20 mouse cellular contexts compared by ENCODE assay signal in genomic region chr6:135235742-135236141, GRCm38 (mm10). TPM values are rescaled to one million over a fixed set of nuclear protein-coding genes. Genes with fewer than 3 reads are reported as not detected.
"Had no signal": no experiment of that assay in that cellular context is flagged by ENCODE, and none has a peak within 500 bp of the region (broad histone marks: within the 10 kb centered on the region; RNA-seq: fewer than 3 reads in every experiment).

No protein-coding gene starts in this region.

- H3K27ac ChIP-seq: kidney, postnatal 0 days; layer of hippocampus, adult 2 months; limb, embryonic 10.5 days; limb, embryonic 13.5 days; liver, embryonic 13.5 days; macrophage; midbrain, embryonic 12.5 days; midbrain, embryonic 15.5 days; neural tube, embryonic 12.5 days; neural tube, embryonic 15.5 days; stomach, embryonic 15.5 days had no signal

- H3K4me2 ChIP-seq: limb, embryonic 13.5 days; liver, embryonic 13.5 days; lung, embryonic 14.5 days; midbrain, embryonic 12.5 days; midbrain, embryonic 15.5 days; neural tube, embryonic 12.5 days; neural tube, embryonic 15.5 days; stomach, embryonic 15.5 days had no signal

- H3K9me3 ChIP-seq: limb, embryonic 10.5 days; limb, embryonic 13.5 days; liver, embryonic 13.5 days; midbrain, embryonic 12.5 days; midbrain, embryonic 15.5 days; neural tube, embryonic 12.5 days; neural tube, embryonic 15.5 days; stomach, embryonic 15.5 days had no signal

- H3K4me1 ChIP-seq: midbrain, embryonic 12.5 days; midbrain, embryonic 15.5 days; neural tube, embryonic 12.5 days; neural tube, embryonic 15.5 days; stomach, embryonic 15.5 days had no signal

- H3K27me3 ChIP-seq: limb, embryonic 13.5 days; liver, embryonic 13.5 days; midbrain, embryonic 12.5 days; midbrain, embryonic 15.5 days; neural tube, embryonic 12.5 days; neural tube, embryonic 15.5 days; stomach, embryonic 15.5 days had no signal

- H3K9ac ChIP-seq: limb, embryonic 13.5 days; liver, embryonic 13.5 days; lung, embryonic 14.5 days; midbrain, embryonic 12.5 days; midbrain, embryonic 15.5 days; neural tube, embryonic 12.5 days; neural tube, embryonic 15.5 days; stomach, embryonic 15.5 days had no signal

- DNase-seq: kidney, adult 2 months; kidney, postnatal 25 days; layer of hippocampus, adult 9-11 months; liver; liver, embryonic 13.5 days; lung, embryonic 14.5 days; right cerebral cortex, postnatal 25 days; spleen, adult 18-20 months had no signal

- H3K4me3 ChIP-seq: layer of hippocampus, adult 2 months; limb, embryonic 10.5 days; limb, embryonic 13.5 days; liver, embryonic 13.5 days; midbrain, embryonic 12.5 days; midbrain, embryonic 15.5 days; neural tube, embryonic 12.5 days; neural tube, embryonic 15.5 days; stomach, embryonic 15.5 days had no signal

- ATAC-seq: intestine, postnatal 0 days; lung, postnatal 0 days; midbrain, embryonic 15.5 days had no signal

RNA-seq across cellular contexts. Expression of gene Gsg1, which starts 18.4 kb away (rescaled TPM):
- polyA plus RNA-seq: midbrain, embryonic 15.5 days had no signal
